Mouse (Mus musculus): ENCODE data around the gene Elf2.
"Not testable (repeated sequence)": the region's sequence is repeated elsewhere in the genome, so short reads cannot be mapped to it uniquely, and the experiment has no call there.

The Elf2 gene

GRCm38 (mm10) chr3:51220846-51221245 lies 119.6 kb downstream of the Elf2 start:
- in situ Hi-C loops (cut with MboI, MseI) = no loop called here

- in situ Hi-C loops (cut with MboI, MseI) = no loop called here
Measured at GRCm38 (mm10) chr3:51219213-51219612, 121.2 kb downstream of the Elf2 start.

DNA sequence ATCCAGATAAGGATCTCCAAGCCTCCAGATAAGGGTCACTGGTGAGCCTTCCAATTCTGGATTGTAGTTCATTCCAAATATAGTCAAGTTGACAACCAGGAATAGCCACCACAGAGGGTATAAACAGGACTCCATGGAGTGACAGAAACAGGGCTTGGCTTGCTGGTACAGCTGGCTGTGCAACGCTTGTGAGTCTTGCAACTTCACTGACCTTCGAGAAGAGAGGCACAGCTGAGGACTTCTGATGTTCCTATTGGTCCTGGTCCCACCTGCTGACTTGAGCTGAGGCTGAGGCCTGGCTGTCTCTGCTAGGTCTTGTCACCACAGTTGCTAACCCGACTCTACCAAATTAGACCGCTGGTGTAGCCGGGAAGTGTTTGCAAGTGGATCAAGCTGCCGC lies 122.1 kb downstream of the Elf2 start:
- in situ Hi-C loops (cut with MboI, MseI) = not testable (repeated sequence)

GRCm38 (mm10) chr3:51216351-51216750 lies 124.1 kb downstream of the Elf2 start:
- in situ Hi-C loops (cut with MboI, MseI) = not testable (repeated sequence)

GRCm38 (mm10) chr3:51215681-51216080 lies 124.8 kb downstream of the Elf2 start:
- in situ Hi-C loops (cut with MboI, MseI) = no loop called here

DNA sequence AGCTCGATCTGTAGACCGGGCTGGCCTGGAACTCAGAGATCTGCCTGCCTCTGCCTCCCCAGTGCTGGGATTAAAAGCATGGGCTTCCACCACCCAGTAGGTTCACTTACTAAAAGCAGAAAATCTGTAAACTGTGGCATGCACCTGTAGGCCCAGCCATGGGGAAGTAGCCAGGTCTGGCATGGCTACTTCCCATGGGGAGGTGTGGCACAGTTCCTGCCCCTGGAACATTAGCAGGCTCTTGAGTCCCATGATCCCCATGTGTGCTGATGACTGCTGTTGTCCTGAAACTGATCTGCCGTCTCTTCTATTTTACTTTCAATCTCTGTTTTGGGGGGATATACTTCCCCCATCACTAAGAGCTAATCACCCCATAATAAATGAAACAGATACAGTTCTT lies 127.4 kb downstream of the Elf2 start:
- in situ Hi-C loops (cut with MboI, MseI) = no loop called here

DNA sequence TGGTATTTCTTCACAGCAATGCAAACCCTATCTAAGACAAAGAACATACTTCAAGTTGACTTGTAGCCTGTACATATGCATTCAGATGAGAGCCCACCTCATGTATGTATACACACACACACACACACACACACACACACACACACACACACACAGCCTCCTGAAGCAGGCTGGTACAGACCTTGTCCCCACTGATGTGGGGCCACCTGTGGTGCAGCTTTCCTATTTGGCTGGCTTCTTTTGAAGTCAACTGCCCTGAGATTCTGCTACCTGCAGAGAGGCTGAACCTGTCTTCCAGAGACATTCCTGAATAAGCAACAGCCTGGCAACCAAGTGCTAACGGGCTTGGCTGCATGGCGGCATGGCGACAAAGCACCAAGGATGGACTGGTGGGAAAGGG lies 130.0 kb downstream of the Elf2 start:
- in situ Hi-C loops (cut with MboI, MseI) = no loop called here

GRCm38 (mm10) chr3:51209503-51210314 lies 130.8 kb downstream of the Elf2 start:
- in situ Hi-C loops (cut with MboI, MseI) = no loop called here

- in situ Hi-C loops (cut with MboI, MseI) = no loop called here
Measured at GRCm38 (mm10) chr3:51208633-51209032, 131.8 kb downstream of the Elf2 start.

GRCm38 (mm10) chr3:51206521-51206920 lies 133.9 kb downstream of the Elf2 start:
- in situ Hi-C loops (cut with MboI, MseI) = no loop called here

DNA sequence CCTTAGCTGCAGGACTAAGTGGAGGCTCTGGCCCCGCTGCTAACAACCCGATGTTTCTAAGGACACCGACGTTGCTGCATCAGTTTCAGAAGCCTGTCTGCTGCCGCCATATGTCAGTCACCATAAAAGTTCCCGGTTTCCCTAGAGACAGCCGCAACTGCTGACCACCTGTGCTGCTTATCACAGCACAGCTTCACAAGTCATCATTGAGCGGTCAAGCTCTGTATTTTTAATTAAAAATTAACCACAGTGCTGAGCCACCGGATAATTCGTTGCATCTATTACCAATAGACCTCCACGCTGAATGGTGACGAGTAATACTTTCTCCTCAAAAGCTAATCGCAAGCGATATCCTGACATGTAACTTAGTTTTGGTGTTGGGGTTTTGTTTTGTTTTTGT lies 135.6 kb downstream of the Elf2 start:
- in situ Hi-C loops (cut with MboI, MseI) = no loop called here

DNA sequence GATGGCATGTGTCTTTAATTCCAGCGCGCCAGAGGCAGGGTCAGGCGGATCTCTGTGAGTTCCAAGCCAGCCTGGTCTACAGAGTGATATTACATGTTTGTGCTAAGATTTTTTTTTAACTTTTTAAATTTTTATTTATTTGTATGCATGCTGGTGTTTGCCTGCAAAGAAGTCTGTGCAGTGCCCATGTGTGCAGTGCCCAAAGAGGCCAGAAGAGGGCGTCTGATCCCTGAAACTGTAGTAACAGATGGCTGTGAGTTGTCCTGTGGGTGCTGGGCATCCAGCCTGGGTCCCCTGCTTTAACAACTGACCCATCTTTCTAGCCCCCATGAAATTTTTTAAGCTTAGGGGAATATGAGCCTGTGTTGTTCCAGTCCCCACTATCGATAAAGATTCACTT lies 136.0 kb downstream of the Elf2 start:
- in situ Hi-C loops (cut with MboI, MseI) = no loop called here

DNA sequence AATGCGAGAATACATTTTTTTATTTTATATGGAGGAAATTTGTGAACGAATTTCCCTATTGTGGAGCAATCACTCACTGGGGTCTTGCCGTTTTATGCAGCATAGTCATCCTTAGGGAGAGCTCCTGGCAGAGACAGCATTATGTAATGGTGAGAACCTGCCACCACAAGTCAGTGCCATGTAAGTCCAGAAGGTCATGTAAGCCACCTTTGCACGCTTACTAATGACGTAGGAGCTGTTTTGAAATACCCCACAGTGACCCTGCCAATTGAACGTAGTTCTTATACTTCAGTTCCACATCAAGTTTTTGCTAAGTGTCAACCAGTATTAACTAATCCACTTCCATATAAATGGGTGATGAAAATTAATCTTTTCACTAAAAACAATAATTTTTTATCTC lies 136.6 kb downstream of the Elf2 start:
- in situ Hi-C loops (cut with MboI, MseI) = no loop called here

All from T-helper 2 cell (primary cell).